Mouse (Mus musculus): ENCODE results near the gene Rsf1.

Gene Rsf1

GRCm38 (mm10) chr7:97723646-97724538 is 144.2 kb downstream of the Rsf1 start:
- in situ Hi-C loops (cut with MboI, MseI), result no loop called here

GRCm38 (mm10) chr7:97725401-97725800 is 145.7 kb downstream of the Rsf1 start:
- in situ Hi-C loops (cut with MboI, MseI), result no loop called here

- in situ Hi-C loops (cut with MboI, MseI), result no loop called here
These were observed 146.4 kb downstream of the Rsf1 start for GRCm38 (mm10) chr7:97726080-97726479.

- in situ Hi-C loops (cut with MboI, MseI), result no loop called here
These were observed 147.1 kb downstream of the Rsf1 start for GRCm38 (mm10) chr7:97726778-97727177.

- in situ Hi-C loops (cut with MboI, MseI), result no loop called here
These were observed 149.3 kb downstream of the Rsf1 start for GRCm38 (mm10) chr7:97728666-97729614.

GRCm38 (mm10) chr7:97730427-97730826 is 150.7 kb downstream of the Rsf1 start:
- in situ Hi-C loops (cut with MboI, MseI), result no loop called here

GRCm38 (mm10) chr7:97733606-97734005 is 153.9 kb downstream of the Rsf1 start:
- in situ Hi-C loops (cut with MboI, MseI), result no loop called here

GRCm38 (mm10) chr7:97735021-97735420 is 155.3 kb downstream of the Rsf1 start:
- in situ Hi-C loops (cut with MboI, MseI), result no loop called here

GRCm38 (mm10) chr7:97735886-97736420 is 156.3 kb downstream of the Rsf1 start:
- in situ Hi-C loops (cut with MboI, MseI), result no loop called here

GRCm38 (mm10) chr7:97737256-97737637 is 157.6 kb downstream of the Rsf1 start:
- in situ Hi-C loops (cut with MboI, MseI), result no loop called here

- in situ Hi-C loops (cut with MboI, MseI), result no loop called here
These were observed 158.2 kb downstream of the Rsf1 start, which contains the start of gene Aqp11 for GRCm38 (mm10) chr7:97737638-97738456. Aqp11 (minus strand) TSS chr7:97738289.

GRCm38 (mm10) chr7:97740948-97741347 is 161.3 kb downstream of the Rsf1 start:
- in situ Hi-C loops (cut with MboI, MseI), result loop anchor here in 1 of 2 experiments (10.0 kb wide), 1 partner anchor 334 kb away; no protein-coding TSS in a partner anchor

- in situ Hi-C loops (cut with MboI, MseI), result loop anchor here in 1 of 2 experiments (10.0 kb wide), 1 partner anchor 333 kb away; no protein-coding TSS in a partner anchor
These were observed 162.1 kb downstream of the Rsf1 start for GRCm38 (mm10) chr7:97741756-97742291.
